Mouse (Mus musculus) lung, adult 2 months (tissue): ENCODE data around the gene Cuta. TPM values are rescaled to one million over a fixed set of nuclear protein-coding genes. Genes with fewer than 3 reads are reported as not detected.

Source experiments
- DNase-seq: peaks from one replicate; pipeline ENCODE4 v3.0.0; 2022
- H3K4me1 ChIP-seq: fragments of 200-500 bp; 2 replicates; pipeline ENCODE4 v1.6.1; 2011; ENCODE audit warnings: low read length; ENCODE audit not compliant: control insufficient read depth, insufficient read depth
- H3K4me3 ChIP-seq: fragments of 200-500 bp; replicated peaks from 2 replicates; pipeline ENCODE3; 2011; ENCODE audit warnings: low read depth, mild to moderate bottlenecking, control low read depth, low read length; ENCODE audit errors: extremely low read depth
- CTCF ChIP-seq: fragments of 200-500 bp; IDR thresholded peaks from 2 replicates; pipeline ENCODE4 v1.5.1; 2011; ENCODE audit warnings: mild to moderate bottlenecking, low read length, control low read depth; ENCODE audit not compliant: insufficient read depth
- POLR2A ChIP-seq: fragments of 200-500 bp; IDR thresholded peaks from 2 replicates; pipeline ENCODE4 v1.6.1; 2011; ENCODE audit warnings: low read depth, mild to moderate bottlenecking, control low read depth, low read length, borderline replicate concordance; ENCODE audit errors: extremely low read depth
- WGBS: fragments of 180-500 bp; shearing (Covaris S2); methylation state at CpG from one replicate; pipeline ENCODE4 v1.1.7; 2018; 5-methylcytosine and 5-hydroxymethylcytosine counted together
- polyA plus RNA-seq: library from polyadenylated mRNA; depleted of rRNA; stranded (reverse); fragments of >200 nt; gene quantifications from 2 replicates; pipeline ENCODE4 v1.2.3, GENCODE M21; 2012

Cuta gene
- polyA plus RNA-seq, 1 experiment: 129 TPM

- no peak for DNase-seq
- H3K4me3 ChIP-seq: no peak overlapping the region
- 92% methylated on average over 5 of the region's 5 CpGs for WGBS
- no peaks in the 10 kb centered on the region for H3K4me1 ChIP-seq
- no peak for TF ChIP-seq CTCF
- TF ChIP-seq POLR2A: no peak
Measured at GRCm38 (mm10) chr17:26957872-26958271, 18.5 kb upstream of the Cuta start.

- Histone ChIP-seq H3K4me3 (no peak overlapping the region), H3K4me1 (no peaks in the 10 kb centered on the region)
- 86% methylated on average over 18 of the region's 18 CpGs for WGBS
- no peak for TF ChIP-seq POLR2A
- TF ChIP-seq CTCF: no peak
- DNase-seq: no peak
Measured at GRCm38 (mm10) chr17:26956895-26957294, 17.5 kb upstream of the Cuta start.

GRCm38 (mm10) chr17:26956309-26956708 lies 16.9 kb upstream of the Cuta start:
- Histone ChIP-seq H3K4me3 (no peak overlapping the region), H3K4me1 (no peaks in the 10 kb centered on the region)
- 78% methylated on average over 5 of the region's 5 CpGs for WGBS
- DNase-seq: no peak
- TF ChIP-seq CTCF: no peak
- no peak for TF ChIP-seq POLR2A

GRCm38 (mm10) chr17:26953726-26954125 lies 14.4 kb upstream of the Cuta start:
- peaks cover 5% of the 10 kb centered on the region for H3K4me1 ChIP-seq
- DNase-seq: no peak
- H3K4me3 ChIP-seq: no peak overlapping the region
- TF ChIP-seq CTCF (no peak), POLR2A (no peak)
- WGBS: 25% methylated on average over 16 of the region's 16 CpGs

GRCm38 (mm10) chr17:26953201-26953600 lies 13.8 kb upstream of the Cuta start:
- H3K4me3 ChIP-seq: no peak overlapping the region
- 56% methylated on average over 6 of the region's 6 CpGs for WGBS
- DNase-seq: no peak
- TF ChIP-seq CTCF (no peak), POLR2A (no peak)
- H3K4me1 ChIP-seq: peaks cover 5% of the 10 kb centered on the region

- peaks cover 5% of the 10 kb centered on the region for H3K4me1 ChIP-seq
- H3K4me3 ChIP-seq: peak overlapping the region; percentile 11
- WGBS: 26% methylated on average over 23 of the region's 23 CpGs
- DNase-seq: no peak
- TF ChIP-seq POLR2A (no peak), CTCF (no peak)
Measured at GRCm38 (mm10) chr17:26951952-26952877, 12.8 kb upstream of the Cuta start.

- DNase-seq: no peak
- Histone ChIP-seq H3K4me1 (peaks cover 5% of the 10 kb centered on the region), H3K4me3 (peak overlapping the region; percentile 57)
- 5% methylated on average over 11 of the region's 11 CpGs for WGBS
- TF ChIP-seq CTCF: no peak
- TF ChIP-seq POLR2A: no peak
Measured at GRCm38 (mm10) chr17:26951406-26951805, 12.0 kb upstream of the Cuta start.

- Histone ChIP-seq H3K4me3 (no peak overlapping the region), H3K4me1 (peaks cover 5% of the 10 kb centered on the region)
- WGBS: 35% methylated on average over 7 of the region's 7 CpGs
- TF ChIP-seq CTCF (no peak), POLR2A (no peak)
- DNase-seq: no peak
Measured at GRCm38 (mm10) chr17:26950560-26951288, 11.4 kb upstream of the Cuta start.

- DNase-seq: no peak
- H3K4me3 ChIP-seq: no peak overlapping the region
- no peak for TF ChIP-seq CTCF
- no peak for TF ChIP-seq POLR2A
- WGBS: 58% methylated on average over 5 of the region's 5 CpGs
- peaks cover 5% of the 10 kb centered on the region for H3K4me1 ChIP-seq
Measured at GRCm38 (mm10) chr17:26949866-26950265, 10.5 kb upstream of the Cuta start.

- peaks cover 5% of the 10 kb centered on the region for H3K4me1 ChIP-seq
- peak overlapping the region; percentile 48 for H3K4me3 ChIP-seq
- no peak for TF ChIP-seq POLR2A
- TF ChIP-seq CTCF: 0 out of 2 replicates have a peak, but pooled peaks have one; percentile 6
- no peak for DNase-seq
- WGBS: 17% methylated on average over 13 of the region's 14 CpGs
Measured at GRCm38 (mm10) chr17:26949051-26949577, 9.7 kb upstream of the Cuta start.
